Mouse (Mus musculus): ENCODE results near the gene Olfr854.

The Olfr854 gene

GRCm38 (mm10) chr9:19567282-19567681 lies at the start of gene Olfr854:
TSS of gene Olfr854 (minus strand) at chr9:19567382.
- no peak for DNase-seq (ENCODE audit: low read depth, low spot score)

GRCm38 (mm10) chr9:19582317-19582716 lies 15.1 kb upstream of the Olfr854 start, which contains the start of gene Olfr855:
TSS of gene Olfr855 (plus strand) at chr9:19582617.
- DNase-seq (ENCODE audit: low read depth, low spot score): no peak

GRCm38 (mm10) chr9:19540976-19541375 lies 26.2 kb downstream of the Olfr854 start, which contains the start of gene Olfr853:
TSS of gene Olfr853 (minus strand) at chr9:19541076.
- no peak for DNase-seq (ENCODE audit: low read depth, low spot score)
